Mouse (Mus musculus) intestine, postnatal 0 days (tissue): ENCODE measurements around the gene Smad5. TPM values are rescaled to one million over a fixed set of nuclear protein-coding genes. Genes with fewer than 3 reads are reported as not detected.

Experiments used
- ATAC-seq: fragments of 200-750 bp; cut with Nextera tagmentation; 2 replicates; pipeline ENCODE4 v1.8.0; 2017; ENCODE audit warnings: mild to moderate bottlenecking, moderate TSS enrichment, moderate library complexity
- H3K27ac ChIP-seq: fragments of 300-500 bp; sonication (generic); 2 replicates; pipeline ENCODE4 v1.5.1; 2014; ENCODE audit warnings: mild to moderate bottlenecking, low read depth, low read length, moderate library complexity
- H3K27me3 ChIP-seq: fragments of 300-500 bp; sonication (generic); replicated peaks from 2 replicates; pipeline ENCODE4 v1.6.1; 2014; ENCODE audit warnings: low read length, mixed read lengths; ENCODE audit not compliant: control insufficient read depth, insufficient read depth
- H3K36me3 ChIP-seq: fragments of 300-500 bp; sonication (generic); 2 replicates; pipeline ENCODE4 v1.6.1; 2014; ENCODE audit warnings: mild to moderate bottlenecking, moderate library complexity; ENCODE audit not compliant: control insufficient read depth, insufficient read depth
- H3K4me1 ChIP-seq: fragments of 300-500 bp; sonication (generic); replicated peaks from 2 replicates; pipeline ENCODE4 v1.6.1; 2014; ENCODE audit warnings: antibody characterized with exemption, low read length, mixed read lengths; ENCODE audit not compliant: control insufficient read depth, insufficient read depth
- H3K4me2 ChIP-seq: fragments of 300-500 bp; sonication (generic); replicated peaks from 2 replicates; pipeline ENCODE4 v1.6.1; 2014; ENCODE audit warnings: low read depth, mild to moderate bottlenecking, moderate library complexity
- H3K4me3 ChIP-seq: fragments of 300-500 bp; sonication (generic); 2 replicates; pipeline ENCODE4 v1.5.1; 2014; ENCODE audit warnings: low read depth, low read length
- H3K9ac ChIP-seq: fragments of 300-500 bp; sonication (generic); 2 replicates; pipeline ENCODE4 v1.6.1; 2014; ENCODE audit warnings: mild to moderate bottlenecking, low read depth, low read length
- H3K9me3 ChIP-seq: fragments of 300-500 bp; sonication (generic); 2 replicates; pipeline ENCODE4 v1.6.1; 2016; ENCODE audit warnings: mixed run types; ENCODE audit not compliant: control insufficient read depth
- CTCF ChIP-seq: sonication (generic); IDR thresholded peaks from 2 replicates; pipeline ENCODE4 v1.5.1; 2016; ENCODE audit warnings: low read depth, mild to moderate bottlenecking, control low read depth, antibody characterized with exemption, moderate library complexity
- WGBS: fragments of 180-500 bp; shearing (Covaris S2); extraction: QIAGEN DNeasy Blood & Tissue Kit; methylation state at CpG from one replicate; pipeline ENCODE4 v1.1.7; 2014; 5-methylcytosine and 5-hydroxymethylcytosine counted together
- polyA plus RNA-seq: library from polyadenylated mRNA; unstranded; fragments of >200 nt; fragmentation: Nextera tagmentation; extraction: Ambion mirVana; gene quantifications from 2 replicates; pipeline ENCODE4 v1.2.1, GENCODE M21; 2015

Smad5 gene
- polyA plus RNA-seq, 1 experiment from 2014 or later = 8.5 TPM

DNA sequence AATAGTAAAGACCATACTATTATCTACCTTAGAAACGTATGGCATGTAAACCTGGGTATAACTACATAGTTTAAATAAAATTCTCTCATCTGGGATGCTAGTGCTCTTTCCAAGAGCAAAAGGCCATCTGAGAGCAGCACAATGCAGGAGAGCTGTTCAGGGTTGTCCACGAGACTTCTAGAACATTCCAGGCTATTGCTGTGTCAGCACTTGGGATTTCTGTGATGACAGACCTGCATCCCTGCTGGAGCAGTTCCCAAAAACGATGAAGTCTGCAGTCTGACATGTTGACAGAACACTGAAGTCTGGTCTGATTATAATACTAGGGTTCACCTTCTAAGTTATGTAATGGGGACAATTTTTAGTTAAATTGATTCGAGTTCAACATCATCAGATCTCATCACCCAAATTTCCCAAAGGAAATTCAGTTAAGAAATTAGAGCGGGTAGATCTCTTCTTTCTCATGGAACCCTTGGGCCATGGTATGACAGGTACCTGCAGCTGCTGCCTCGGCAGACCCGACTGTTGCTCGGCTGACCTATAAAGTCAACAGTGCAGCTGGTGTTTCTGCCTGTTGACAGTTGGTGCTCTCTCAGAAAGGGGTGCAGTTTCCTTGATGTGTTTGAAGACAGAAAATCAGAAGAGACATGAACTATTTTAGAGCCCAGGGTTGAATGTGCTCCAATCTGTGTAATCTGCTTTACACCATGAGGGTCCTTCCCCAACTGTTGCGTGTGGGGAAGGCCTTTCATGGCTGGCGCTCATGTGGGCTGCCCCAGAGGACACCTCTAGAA, 44.1 kb downstream of the Smad5 start:
- 40% methylated on average over 10 of the region's 10 CpGs for WGBS
- ATAC-seq = peak; percentile 53; the same call in 1 of the 2 replicates
- Histone ChIP-seq H3K27ac (no peak overlapping the region), H3K4me3 (no peak overlapping the region), H3K27me3 (peaks cover 13% of the 10 kb centered on the region; the same call in 1 of the 2 replicates), H3K9me3 (no peaks in the 10 kb centered on the region), H3K4me2 (peak overlapping the region; percentile 43; the same call in 1 of the 2 replicates), H3K36me3 (peaks cover 4% of the 10 kb centered on the region; the same call in 1 of the 2 replicates), H3K4me1 (no peaks in the 10 kb centered on the region), H3K9ac (no peak overlapping the region)
- no peak for TF ChIP-seq CTCF

DNA sequence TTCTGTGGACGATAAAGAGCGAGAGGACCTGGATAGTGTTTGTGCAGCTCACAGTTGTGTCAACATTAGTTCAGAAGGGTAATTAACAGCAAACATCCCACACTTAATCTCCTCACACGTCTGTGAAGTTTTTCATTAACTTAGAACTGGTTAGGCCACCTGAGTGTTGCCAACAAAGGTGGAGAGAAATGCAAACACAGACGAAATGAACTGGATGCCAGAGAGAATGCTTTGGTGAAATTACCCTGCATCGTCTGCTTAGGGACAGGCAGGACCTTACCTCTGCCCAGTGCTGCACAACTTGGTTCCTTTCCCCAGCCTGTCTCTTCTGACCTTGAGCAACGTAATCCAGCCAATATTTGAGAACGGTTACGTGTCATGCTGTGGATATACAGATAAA, 44.7 kb downstream of the Smad5 start:
- Histone ChIP-seq H3K27ac (no peak overlapping the region), H3K9ac (no peak overlapping the region), H3K4me1 (no peaks in the 10 kb centered on the region), H3K4me3 (no peak overlapping the region), H3K4me2 (peak overlapping the region; percentile 43), H3K9me3 (no peaks in the 10 kb centered on the region), H3K36me3 (peaks cover 4% of the 10 kb centered on the region; the same call in 1 of the 2 replicates), H3K27me3 (peaks cover 19% of the 10 kb centered on the region)
- ATAC-seq = peak; percentile 58
- no peak for TF ChIP-seq CTCF
- 16% methylated on average over 8 of the region's 8 CpGs for WGBS

DNA sequence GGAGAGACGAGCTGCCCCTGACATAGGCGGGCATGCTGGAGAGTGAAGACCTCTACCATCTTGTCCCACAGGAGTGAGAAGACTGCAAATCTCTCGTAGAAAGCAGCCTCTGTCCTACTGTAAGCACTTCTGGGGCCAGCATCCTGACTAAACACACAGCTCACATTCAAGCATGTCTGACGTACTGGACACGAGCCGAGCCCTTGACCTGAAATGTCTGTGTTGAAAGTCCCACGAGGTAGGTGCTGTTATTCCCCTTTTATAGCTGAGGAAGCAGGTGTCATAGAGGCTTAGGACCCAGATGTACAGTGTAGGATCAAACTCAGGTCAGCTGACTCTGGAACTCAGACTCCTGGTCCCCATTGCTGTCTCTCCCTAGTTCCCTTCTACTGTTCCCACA, 46.6 kb downstream of the Smad5 start:
- Histone ChIP-seq H3K4me2 (no peak overlapping the region), H3K4me3 (no peak overlapping the region), H3K36me3 (peaks cover 1% of the 10 kb centered on the region; the same call in 1 of the 2 replicates), H3K27ac (no peak overlapping the region), H3K4me1 (0 out of 2 replicates have a peak, but pooled peaks cover 4% of the 10 kb centered on the region), H3K9me3 (no peaks in the 10 kb centered on the region), H3K9ac (no peak overlapping the region), H3K27me3 (peaks cover 38% of the 10 kb centered on the region)
- no peak for TF ChIP-seq CTCF
- WGBS = 85% methylated on average over 7 of the region's 7 CpGs
- no peak for ATAC-seq

DNA sequence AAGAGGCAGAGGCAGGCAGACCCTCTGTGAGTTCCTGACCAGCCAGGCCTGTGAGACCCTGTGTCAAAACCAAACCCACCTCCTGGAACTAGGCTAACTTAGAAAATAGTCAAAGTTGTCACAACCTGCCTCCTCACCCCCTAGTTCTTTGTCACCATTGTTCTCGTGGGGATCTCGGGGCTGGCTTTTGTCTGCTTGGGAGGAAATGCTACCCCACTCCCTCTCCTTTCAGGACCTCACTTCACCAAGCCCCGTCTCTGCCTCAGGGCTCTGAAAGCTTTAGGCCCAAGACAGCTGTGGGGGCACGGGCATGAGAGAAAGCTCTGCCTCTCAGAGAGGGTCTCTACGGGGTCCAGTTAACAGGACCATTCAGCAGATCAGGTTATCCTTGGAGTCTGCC, 49.0 kb downstream of the Smad5 start:
- WGBS = 70% methylated on average over 5 of the region's 5 CpGs
- Histone ChIP-seq H3K9me3 (no peaks in the 10 kb centered on the region), H3K4me2 (no peak overlapping the region)

DNA sequence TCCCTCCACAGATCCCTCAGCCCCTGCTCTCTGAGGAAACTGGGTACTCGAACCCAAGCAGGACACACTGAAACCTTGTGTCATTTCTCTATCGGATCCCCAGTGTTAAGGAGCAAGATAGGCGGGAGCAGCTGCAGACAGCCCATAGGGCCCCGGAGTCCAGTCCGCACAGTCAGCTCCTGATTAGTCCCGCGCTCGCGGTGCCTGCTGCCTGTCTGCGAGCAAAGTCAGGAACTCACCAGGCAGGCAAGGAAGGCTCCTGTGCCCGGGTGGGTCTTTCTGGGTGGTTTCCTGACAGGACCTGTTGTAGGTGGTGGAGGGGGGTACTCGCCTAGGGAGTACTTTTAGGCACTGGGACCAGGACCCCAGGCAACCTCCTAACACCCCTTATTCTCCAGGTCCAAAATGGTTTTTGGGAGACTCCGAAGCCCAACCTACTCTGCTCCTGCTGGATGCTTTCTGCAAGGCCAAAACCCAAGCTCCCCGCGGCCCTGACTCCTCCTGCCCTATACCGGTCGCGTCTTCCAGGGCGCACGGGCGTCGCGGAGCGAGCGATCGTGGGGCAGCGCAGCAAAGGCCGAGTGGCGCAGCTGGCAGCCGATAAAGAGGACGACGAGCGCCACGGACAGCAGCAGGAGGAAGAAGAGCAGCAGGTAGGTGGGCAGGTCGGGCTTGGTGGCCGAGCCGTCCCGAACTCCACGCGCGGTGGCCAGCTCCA, 49.8 kb downstream of the Smad5 start:
- H3K27me3 ChIP-seq = peaks cover 39% of the 10 kb centered on the region
- whole genome bisulfite sequencing = 3% methylated on average over 41 of the region's 41 CpGs
- no peaks in the 10 kb centered on the region for H3K9me3 ChIP-seq
- peak overlapping the region; percentile 65 for H3K4me2 ChIP-seq
- ATAC-seq = no peak
- no peak overlapping the region for H3K9ac ChIP-seq
- no peaks in the 10 kb centered on the region for H3K36me3 ChIP-seq
- 0 out of 2 replicates have a peak, but pooled peaks cover 4% of the 10 kb centered on the region for H3K4me1 ChIP-seq
- TF ChIP-seq CTCF = no peak
- H3K4me3 ChIP-seq = peak overlapping the region; percentile 41
- H3K27ac ChIP-seq = no peak overlapping the region

More for the DNA sequence above, 49.0 kb downstream of the Smad5 start:
- ATAC-seq = no peak
- H3K9ac ChIP-seq = no peak overlapping the region
- H3K27me3 ChIP-seq = peaks cover 39% of the 10 kb centered on the region
- TF ChIP-seq CTCF = no peak
- H3K4me1 ChIP-seq = 0 out of 2 replicates have a peak, but pooled peaks cover 4% of the 10 kb centered on the region
- H3K4me3 ChIP-seq = no peak overlapping the region
- no peak overlapping the region for H3K27ac ChIP-seq
- no peaks in the 10 kb centered on the region for H3K36me3 ChIP-seq
